Mouse (Mus musculus): ENCODE results near the gene Golga4. TPM values are rescaled to one million over a fixed set of nuclear protein-coding genes. Genes with fewer than 3 reads are reported as not detected.
"Not testable (repeated sequence)": the region's sequence is repeated elsewhere in the genome, so short reads cannot be mapped to it uniquely, and the experiment has no call there.

Golga4 gene
- polyA plus RNA-seq, 1 experiment from 2014 or later = 28.2 TPM

GRCm38 (mm10) chr9:118600393-118600792 lies 94.3 kb downstream of the Golga4 start:
- H3K36me3 ChIP-seq; H3K4me3 ChIP-seq; H3K27ac ChIP-seq; H3K4me1 ChIP-seq; ATAC-seq; H3K4me2 ChIP-seq; H3K9ac ChIP-seq; H3K9me3 ChIP-seq (replicated peaks): not testable (repeated sequence)
- WGBS (ENCODE audit: insufficient replicate concordance) = 93% methylated on average over 3 of the region's 3 CpGs
- peaks cover 13% of the 10 kb centered on the region for H3K27me3 ChIP-seq (replicated peaks)

- H3K27me3 ChIP-seq (replicated peaks) = peaks cover 33% of the 10 kb centered on the region
- H3K9ac ChIP-seq = no peak overlapping the region
- no peak for ATAC-seq
- H3K9me3 ChIP-seq (replicated peaks) = no peaks in the 10 kb centered on the region
- WGBS (ENCODE audit: insufficient replicate concordance) = 72% methylated on average over 5 of the region's 5 CpGs
- H3K4me3 ChIP-seq = no peak overlapping the region
- peaks cover 10% of the 10 kb centered on the region for H3K4me1 ChIP-seq
- H3K27ac ChIP-seq = no peak overlapping the region
- H3K4me2 ChIP-seq = no peak overlapping the region
- H3K36me3 ChIP-seq = no peaks in the 10 kb centered on the region
Observed at GRCm38 (mm10) chr9:118602576-118602975, 96.5 kb downstream of the Golga4 start.

- Histone ChIP-seq H3K4me3 (peak within 1 kb of the TSS; percentile 63), H3K36me3 (no peaks in the 10 kb centered on the region), H3K9ac (peak within 1 kb of the TSS; percentile 57), H3K4me1 (peaks cover 13% of the 10 kb centered on the region), H3K27ac (peak within 1 kb of the TSS; percentile 48; the same call in 1 of the 2 replicates), H3K4me2 (peak within 1 kb of the TSS; percentile 75), H3K27me3 (replicated peaks) (peaks cover 61% of the 10 kb centered on the region), H3K9me3 (replicated peaks) (no peaks in the 10 kb centered on the region)
- peak; percentile 60; the same call in 1 of the 2 replicates for ATAC-seq
- WGBS (ENCODE audit: insufficient replicate concordance) = 10% methylated on average over 42 of the region's 42 CpGs
Observed at GRCm38 (mm10) chr9:118606148-118606816, 100.2 kb downstream of the Golga4 start, which contains the start of gene Itga9. Itga9 (plus strand) TSS chr9:118606690.

GRCm38 (mm10) chr9:118606817-118607371 lies 100.8 kb downstream of the Golga4 start:
- H3K4me3 ChIP-seq = peak overlapping the region; percentile 63
- H3K9me3 ChIP-seq (replicated peaks) = no peaks in the 10 kb centered on the region
- peak overlapping the region; percentile 57 for H3K9ac ChIP-seq
- peak overlapping the region; percentile 48; the same call in 1 of the 2 replicates for H3K27ac ChIP-seq
- WGBS (ENCODE audit: insufficient replicate concordance) = under 1% methylated on average over 39 of the region's 68 CpGs
- H3K36me3 ChIP-seq = no peaks in the 10 kb centered on the region
- peaks cover 67% of the 10 kb centered on the region for H3K27me3 ChIP-seq (replicated peaks)
- ATAC-seq = no peak
- peak overlapping the region; percentile 75 for H3K4me2 ChIP-seq
- H3K4me1 ChIP-seq = peaks cover 17% of the 10 kb centered on the region

- ATAC-seq = no peak
- Histone ChIP-seq H3K4me3 (peak overlapping the region; percentile 63), H3K9ac (no peak overlapping the region), H3K9me3 (replicated peaks) (no peaks in the 10 kb centered on the region), H3K36me3 (no peaks in the 10 kb centered on the region), H3K4me1 (peaks cover 22% of the 10 kb centered on the region), H3K27me3 (replicated peaks) (peaks cover 72% of the 10 kb centered on the region), H3K4me2 (peak overlapping the region; percentile 75), H3K27ac (no peak overlapping the region)
- 44% methylated on average over 16 of the region's 16 CpGs for WGBS (ENCODE audit: insufficient replicate concordance)
Observed at GRCm38 (mm10) chr9:118607701-118608401, 101.8 kb downstream of the Golga4 start.

- Histone ChIP-seq H3K4me3 (no peak overlapping the region), H3K36me3 (no peaks in the 10 kb centered on the region), H3K9me3 (replicated peaks) (no peaks in the 10 kb centered on the region), H3K27ac (no peak overlapping the region), H3K9ac (no peak overlapping the region), H3K27me3 (replicated peaks) (peaks cover 72% of the 10 kb centered on the region), H3K4me1 (peaks cover 26% of the 10 kb centered on the region), H3K4me2 (no peak overlapping the region)
- 51% methylated on average over 4 of the region's 4 CpGs for WGBS (ENCODE audit: insufficient replicate concordance)
- no peak for ATAC-seq
Observed at GRCm38 (mm10) chr9:118608556-118608955, 102.5 kb downstream of the Golga4 start.

GRCm38 (mm10) chr9:118610060-118610459 lies 104.0 kb downstream of the Golga4 start:
- Histone ChIP-seq H3K27me3 (replicated peaks) (peaks cover 68% of the 10 kb centered on the region), H3K36me3 (no peaks in the 10 kb centered on the region), H3K4me3 (no peak overlapping the region), H3K4me1 (peaks cover 26% of the 10 kb centered on the region), H3K9ac (no peak overlapping the region), H3K27ac (no peak overlapping the region), H3K4me2 (no peak overlapping the region), H3K9me3 (replicated peaks) (no peaks in the 10 kb centered on the region)
- no peak for ATAC-seq
- WGBS (ENCODE audit: insufficient replicate concordance) = 49% methylated on average over 10 of the region's 10 CpGs

GRCm38 (mm10) chr9:118611111-118611541 lies 105.1 kb downstream of the Golga4 start:
- no peak for ATAC-seq
- Histone ChIP-seq H3K9me3 (replicated peaks) (no peaks in the 10 kb centered on the region), H3K27ac (no peak overlapping the region), H3K4me1 (peaks cover 26% of the 10 kb centered on the region), H3K36me3 (no peaks in the 10 kb centered on the region), H3K4me2 (peak overlapping the region; percentile 7; the same call in 1 of the 2 replicates), H3K9ac (no peak overlapping the region), H3K27me3 (replicated peaks) (peaks cover 59% of the 10 kb centered on the region), H3K4me3 (no peak overlapping the region)
- WGBS (ENCODE audit: insufficient replicate concordance) = 22% methylated on average over 14 of the region's 14 CpGs

- Histone ChIP-seq H3K27me3 (replicated peaks) (peaks cover 50% of the 10 kb centered on the region), H3K4me2 (no peak overlapping the region), H3K9ac (no peak overlapping the region), H3K27ac (no peak overlapping the region), H3K36me3 (no peaks in the 10 kb centered on the region), H3K4me3 (no peak overlapping the region), H3K4me1 (peaks cover 20% of the 10 kb centered on the region), H3K9me3 (replicated peaks) (no peaks in the 10 kb centered on the region)
- WGBS (ENCODE audit: insufficient replicate concordance) = 31% methylated on average over 20 of the region's 20 CpGs
- ATAC-seq = no peak
Observed at GRCm38 (mm10) chr9:118611958-118612581, 106.0 kb downstream of the Golga4 start.

- no peak overlapping the region for H3K4me3 ChIP-seq
- H3K4me2 ChIP-seq = no peak overlapping the region
- WGBS (ENCODE audit: insufficient replicate concordance) = 54% methylated on average over 5 of the region's 5 CpGs
- H3K36me3 ChIP-seq = no peaks in the 10 kb centered on the region
- no peak overlapping the region for H3K9ac ChIP-seq
- no peak for ATAC-seq
- no peak overlapping the region for H3K27ac ChIP-seq
- 0 out of 2 replicates have a peak, but pooled peaks cover 6% of the 10 kb centered on the region for H3K4me1 ChIP-seq
- peaks cover 2% of the 10 kb centered on the region for H3K27me3 ChIP-seq (replicated peaks)
- no peaks in the 10 kb centered on the region for H3K9me3 ChIP-seq (replicated peaks)
Observed at GRCm38 (mm10) chr9:118617237-118617636, 111.2 kb downstream of the Golga4 start.

GRCm38 (mm10) chr9:118618732-118619250 lies 112.7 kb downstream of the Golga4 start:
- H3K9me3 ChIP-seq (replicated peaks) = no peaks in the 10 kb centered on the region
- 50% methylated on average over 3 of the region's 3 CpGs for whole genome bisulfite sequencing (ENCODE audit: insufficient replicate concordance)
- no peak for ATAC-seq
- H3K27me3 ChIP-seq (replicated peaks) = no peaks in the 10 kb centered on the region; the same call in 1 of the 2 replicates
- no peak overlapping the region for H3K4me3 ChIP-seq
- H3K9ac ChIP-seq = no peak overlapping the region
- no peak overlapping the region for H3K4me2 ChIP-seq
- peaks cover 5% of the 10 kb centered on the region for H3K4me1 ChIP-seq
- no peaks in the 10 kb centered on the region for H3K36me3 ChIP-seq
- no peak overlapping the region for H3K27ac ChIP-seq

All from liver, embryonic 12.5 days (tissue).